Mouse (Mus musculus) limb, embryonic 10.5 days (tissue): Measurements from ENCODE around the gene Tmem151a. TPM values are rescaled to one million over a fixed set of nuclear protein-coding genes. Genes with fewer than 3 reads are reported as not detected.

Experiments used
- DNase-seq: peaks from one replicate; pipeline ENCODE4 v3.0.0-alpha.2; 2017; ENCODE audit warnings: low spot score
- H3K27ac ChIP-seq: fragments of 300-500 bp; sonication (generic); 2 replicates; pipeline ENCODE4 v1.5.1; 2016; ENCODE audit warnings: mild to moderate bottlenecking
- H3K27me3 ChIP-seq: fragments of 300-500 bp; sonication (generic); 2 replicates; pipeline ENCODE4 v1.6.1; 2016; ENCODE audit warnings: low read depth, mild to moderate bottlenecking; ENCODE audit not compliant: poor library complexity, severe bottlenecking
- H3K36me3 ChIP-seq: fragments of 300-500 bp; sonication (generic); 2 replicates; pipeline ENCODE4 v1.6.1; 2016; ENCODE audit warnings: mild to moderate bottlenecking, moderate library complexity
- H3K4me1 ChIP-seq: fragments of 300-500 bp; sonication (generic); 2 replicates; pipeline ENCODE4 v1.6.1; 2016
- H3K4me3 ChIP-seq: fragments of 300-500 bp; sonication (generic); 2 replicates; pipeline ENCODE4 v1.5.1; 2016; ENCODE audit warnings: mild to moderate bottlenecking, moderate library complexity
- H3K9me3 ChIP-seq: fragments of 300-500 bp; sonication (generic); replicated peaks from 2 replicates; pipeline ENCODE4 v1.6.1; 2016; ENCODE audit warnings: mild to moderate bottlenecking
- WGBS: fragments of 180-500 bp; shearing (Covaris S2); methylation state at CpG from one replicate; pipeline ENCODE4 v1.1.7; 2016; 5-methylcytosine and 5-hydroxymethylcytosine counted together
- polyA plus RNA-seq: library from polyadenylated mRNA; unstranded; fragments of >200 nt; fragmentation: Nextera tagmentation; extraction: Ambion mirVana; gene quantifications from 2 replicates; pipeline ENCODE4 v1.2.1, GENCODE M21; 2016

Gene Tmem151a
- polyA plus RNA-seq, 1 experiment from 2014 or later: 2.4 TPM

DNA sequence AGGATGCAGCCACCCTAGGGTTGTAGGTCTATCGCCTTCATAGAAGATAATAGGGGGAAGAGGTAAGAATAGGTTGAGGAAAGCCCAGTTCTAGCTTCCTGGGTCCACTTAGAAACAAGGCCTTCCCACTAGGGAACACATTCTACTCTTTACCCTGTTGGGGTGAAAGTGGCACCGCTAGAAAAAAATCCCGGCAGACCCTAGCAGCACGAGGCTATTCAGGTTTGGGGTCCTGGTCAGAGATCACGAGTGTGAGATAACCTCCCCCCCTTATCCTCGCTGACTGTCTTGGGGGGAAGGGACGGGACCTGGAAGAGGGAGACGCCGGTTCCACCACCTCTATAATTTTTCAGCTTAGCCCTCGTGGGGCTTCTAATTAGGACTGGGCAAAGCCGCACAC, 14.3 kb downstream of the Tmem151a start:
- no peak for DNase-seq
- 0 out of 2 replicates have a peak, but pooled peaks cover 20% of the 10 kb centered on the region for H3K27me3 ChIP-seq
- peaks cover 71% of the 10 kb centered on the region for H3K4me1 ChIP-seq
- no peaks in the 10 kb centered on the region for H3K36me3 ChIP-seq
- H3K4me3 ChIP-seq: peak overlapping the region; percentile 67
- peak overlapping the region; percentile 98 for H3K27ac ChIP-seq
- H3K9me3 ChIP-seq: no peaks in the 10 kb centered on the region
- WGBS: 6% methylated on average over 11 of the region's 11 CpGs

DNA sequence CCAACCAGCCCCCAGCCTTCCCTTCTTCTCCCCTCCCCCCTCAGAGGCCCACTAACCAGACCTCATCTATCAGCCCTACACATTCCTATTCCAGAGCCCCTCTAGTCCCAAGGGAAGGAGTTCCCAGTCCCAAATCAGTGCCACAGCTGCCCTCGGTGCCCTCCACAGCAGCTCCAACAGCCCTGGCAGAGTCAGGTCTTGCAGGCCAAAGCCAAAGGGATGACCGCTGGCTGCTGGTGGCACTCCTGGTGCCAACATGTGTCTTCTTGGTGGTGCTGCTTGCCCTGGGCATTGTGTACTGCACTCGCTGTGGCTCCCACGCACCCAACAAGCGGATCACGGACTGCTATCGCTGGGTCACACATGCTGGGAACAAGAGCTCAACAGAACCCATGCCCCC, 15.4 kb downstream of the Tmem151a start:
- Histone ChIP-seq H3K4me1 (peaks cover 79% of the 10 kb centered on the region), H3K4me3 (peak overlapping the region; percentile 67), H3K9me3 (no peaks in the 10 kb centered on the region), H3K27ac (peak overlapping the region; percentile 98), H3K27me3 (0 out of 2 replicates have a peak, but pooled peaks cover 20% of the 10 kb centered on the region), H3K36me3 (no peaks in the 10 kb centered on the region)
- DNase-seq: no peak
- 76% methylated on average over 7 of the region's 7 CpGs for WGBS

DNA sequence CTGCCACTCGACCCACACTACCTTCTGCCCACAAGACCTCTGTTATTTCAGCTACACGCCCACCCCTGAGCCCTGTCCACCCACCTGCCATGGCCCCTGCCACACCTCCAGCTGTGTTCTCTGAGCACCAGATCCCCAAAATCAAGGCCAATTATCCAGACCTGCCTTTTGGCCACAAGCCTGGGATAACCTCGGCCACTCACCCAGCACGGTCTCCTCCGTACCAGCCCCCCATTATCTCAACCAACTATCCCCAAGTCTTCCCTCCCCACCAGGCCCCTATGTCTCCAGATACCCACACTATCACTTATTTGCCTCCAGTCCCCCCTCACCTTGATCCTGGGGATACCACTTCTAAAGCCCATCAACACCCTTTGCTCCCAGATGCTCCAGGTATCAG, 15.8 kb downstream of the Tmem151a start:
- H3K27me3 ChIP-seq: 0 out of 2 replicates have a peak, but pooled peaks cover 17% of the 10 kb centered on the region
- H3K36me3 ChIP-seq: no peaks in the 10 kb centered on the region
- H3K9me3 ChIP-seq: no peaks in the 10 kb centered on the region
- 74% methylated on average over 5 of the region's 5 CpGs for WGBS
- H3K27ac ChIP-seq: peak overlapping the region; percentile 98
- H3K4me3 ChIP-seq: peak overlapping the region; percentile 67
- peaks cover 84% of the 10 kb centered on the region for H3K4me1 ChIP-seq
- no peak for DNase-seq

DNA sequence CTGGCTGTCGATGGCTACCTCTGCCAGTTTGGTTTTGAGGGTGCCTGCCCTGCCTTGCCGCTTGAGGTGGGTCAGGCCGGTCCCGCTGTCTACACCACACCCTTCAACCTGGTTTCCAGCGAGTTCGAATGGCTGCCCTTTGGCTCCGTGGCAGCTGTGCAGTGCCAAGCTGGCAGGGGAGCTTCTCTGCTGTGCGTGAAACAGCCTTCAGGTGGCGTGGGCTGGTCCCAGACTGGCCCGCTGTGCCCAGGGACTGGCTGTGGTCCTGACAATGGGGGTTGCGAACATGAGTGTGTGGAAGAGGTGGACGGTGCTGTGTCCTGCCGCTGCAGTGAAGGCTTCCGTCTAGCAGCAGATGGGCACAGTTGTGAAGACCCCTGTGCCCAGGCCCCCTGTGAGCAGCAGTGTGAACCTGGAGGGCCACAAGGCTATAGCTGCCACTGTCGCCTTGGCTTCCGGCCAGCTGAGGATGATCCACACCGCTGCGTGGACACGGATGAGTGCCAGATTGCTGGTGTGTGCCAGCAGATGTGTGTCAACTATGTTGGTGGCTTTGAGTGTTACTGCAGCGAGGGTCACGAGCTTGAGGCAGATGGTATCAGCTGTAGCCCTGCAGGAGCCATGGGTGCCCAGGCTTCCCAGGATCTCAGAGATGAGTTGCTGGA, 16.6 kb downstream of the Tmem151a start:
- Histone ChIP-seq H3K27me3 (0 out of 2 replicates have a peak, but pooled peaks cover 12% of the 10 kb centered on the region), H3K4me1 (peaks cover 86% of the 10 kb centered on the region), H3K9me3 (no peaks in the 10 kb centered on the region), H3K36me3 (no peaks in the 10 kb centered on the region), H3K27ac (peak overlapping the region; percentile 98), H3K4me3 (peak overlapping the region; percentile 67)
- DNase-seq: no peak
- 39% methylated on average over 21 of the region's 21 CpGs for WGBS

DNA sequence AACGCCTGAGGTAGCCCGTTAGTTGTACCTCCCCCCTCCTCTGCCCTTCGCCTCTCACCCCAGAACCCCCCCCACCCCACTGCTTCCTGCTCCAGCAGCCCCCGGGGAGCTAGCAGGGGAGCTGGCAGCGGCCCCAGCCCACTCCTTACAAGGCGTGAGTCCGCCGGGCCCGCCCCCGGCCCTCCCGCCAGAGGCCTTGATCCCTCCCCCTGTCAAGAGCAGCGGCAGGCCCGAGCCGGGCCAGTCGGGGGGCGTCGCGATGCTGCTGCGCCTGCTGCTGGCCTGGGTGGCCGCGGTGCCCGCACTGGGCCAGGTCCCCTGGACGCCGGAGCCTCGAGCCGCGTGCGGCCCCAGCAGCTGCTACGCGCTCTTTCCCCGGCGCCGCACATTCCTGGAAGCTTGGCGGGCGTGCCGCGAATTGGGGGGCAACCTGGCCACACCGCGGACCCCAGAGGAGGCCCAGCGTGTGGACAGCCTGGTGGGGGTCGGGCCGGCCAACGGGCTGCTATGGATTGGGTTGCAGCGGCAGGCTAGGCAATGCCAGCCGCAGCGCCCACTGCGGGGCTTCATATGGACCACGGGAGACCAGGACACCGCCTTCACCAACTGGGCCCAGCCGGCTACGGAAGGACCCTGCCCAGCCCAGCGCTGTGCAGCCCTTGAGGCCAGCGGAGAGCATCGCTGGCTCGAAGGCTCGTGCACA, 17.3 kb downstream of the Tmem151a start, which contains the start of gene Cd248:
Gene Cd248 (plus strand): TSS at position 212 of the 703 bp plus-strand sequence.
- WGBS: 1% methylated on average over 56 of the region's 56 CpGs
- Histone ChIP-seq H3K36me3 (no peaks in the 10 kb centered on the region), H3K9me3 (no peaks in the 10 kb centered on the region), H3K4me3 (peak within 1 kb of the TSS; percentile 67), H3K27me3 (0 out of 2 replicates have a peak, but pooled peaks cover 12% of the 10 kb centered on the region), H3K4me1 (peaks cover 84% of the 10 kb centered on the region), H3K27ac (peak within 1 kb of the TSS; percentile 98)
- peak; percentile 86 for DNase-seq

DNA sequence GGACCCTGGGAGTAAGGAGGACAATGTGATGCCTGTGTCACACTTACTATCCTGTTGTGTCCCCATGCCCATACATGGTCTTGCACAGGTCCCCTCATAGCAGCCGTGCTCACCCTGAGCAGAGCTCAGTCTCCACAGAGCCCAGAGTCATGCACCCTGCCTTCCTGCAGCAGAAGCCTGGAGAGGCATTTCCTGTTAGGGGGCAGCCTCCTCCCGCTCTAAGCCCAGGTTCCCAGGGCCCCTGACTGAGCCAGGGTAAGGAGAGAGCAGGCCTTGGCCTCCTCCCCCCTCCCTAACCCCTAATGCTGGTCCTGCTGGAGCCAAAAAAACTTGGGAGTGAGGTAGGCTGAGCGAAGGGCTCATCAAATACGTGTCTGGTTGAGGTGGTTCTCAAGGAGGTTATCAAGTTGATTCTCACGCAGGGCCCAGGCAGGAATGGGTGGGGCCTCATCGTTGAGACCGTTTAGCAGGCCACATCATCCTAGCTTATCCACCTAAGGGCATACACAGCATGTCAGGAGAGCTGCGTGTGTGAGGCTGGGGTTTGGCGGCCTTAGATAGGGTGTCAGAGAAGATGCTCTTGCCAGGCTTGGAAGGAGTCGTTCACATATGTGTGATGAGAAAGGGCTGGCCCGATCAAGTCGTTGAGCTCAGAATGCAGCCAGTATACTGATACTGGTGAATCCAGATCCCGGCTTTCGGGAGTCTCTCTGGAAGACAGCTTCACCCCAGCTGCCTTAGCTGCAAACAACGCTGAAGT, 18.1 kb downstream of the Tmem151a start:
- no peaks in the 10 kb centered on the region for H3K9me3 ChIP-seq
- H3K4me3 ChIP-seq: peak overlapping the region; percentile 67
- peaks cover 84% of the 10 kb centered on the region for H3K4me1 ChIP-seq
- no peaks in the 10 kb centered on the region for H3K36me3 ChIP-seq
- DNase-seq: peak; percentile 66
- WGBS: 2% methylated on average over 15 of the region's 15 CpGs
- 0 out of 2 replicates have a peak, but pooled peaks cover 12% of the 10 kb centered on the region for H3K27me3 ChIP-seq
- peak overlapping the region; percentile 98 for H3K27ac ChIP-seq

DNA sequence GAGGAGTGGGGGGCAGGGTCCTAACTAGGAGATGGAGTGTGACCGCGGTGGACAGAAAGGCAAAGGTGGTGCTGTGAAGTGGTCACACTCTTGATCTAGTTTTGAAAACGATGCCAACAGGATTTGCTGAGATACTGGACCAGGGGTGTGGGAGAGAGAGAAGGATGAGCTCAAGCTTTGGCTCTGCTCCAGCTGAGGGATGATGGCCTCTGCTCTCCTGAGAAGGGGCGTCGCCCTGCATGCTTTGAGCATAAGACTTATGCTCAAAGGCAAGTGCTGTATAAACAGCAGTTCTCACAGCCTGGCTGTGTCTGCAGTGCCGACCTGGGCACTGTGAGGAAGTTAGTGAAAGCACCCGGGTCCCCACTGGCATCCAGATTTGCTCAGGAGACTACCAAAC, 20.2 kb downstream of the Tmem151a start:
- peaks cover 82% of the 10 kb centered on the region for H3K4me1 ChIP-seq
- H3K27ac ChIP-seq: peak overlapping the region; percentile 70
- H3K27me3 ChIP-seq: 0 out of 2 replicates have a peak, but pooled peaks cover 12% of the 10 kb centered on the region
- no peak for DNase-seq
- WGBS: 76% methylated on average over 7 of the region's 7 CpGs
- H3K4me3 ChIP-seq: no peak overlapping the region
- H3K9me3 ChIP-seq: no peaks in the 10 kb centered on the region
- H3K36me3 ChIP-seq: no peaks in the 10 kb centered on the region

DNA sequence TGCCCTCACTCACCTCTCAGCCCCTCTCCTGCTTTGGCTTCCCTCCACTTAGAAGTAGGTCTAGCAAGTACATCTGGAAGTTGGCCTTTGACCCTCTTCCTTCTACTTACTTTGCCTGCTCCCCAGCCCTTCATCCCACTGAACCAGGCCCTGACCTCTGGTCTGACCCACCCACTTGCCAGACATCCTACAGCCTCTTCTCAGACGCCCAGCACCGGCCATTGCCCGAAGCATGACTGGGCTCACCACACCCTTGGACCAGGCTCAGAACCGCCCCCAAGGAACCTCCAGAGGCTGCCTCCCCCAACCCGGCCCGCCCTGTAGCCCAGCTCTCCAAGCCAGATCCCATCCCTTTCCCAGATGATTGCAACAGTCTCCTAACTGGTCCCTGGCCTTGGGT, 22.9 kb downstream of the Tmem151a start:
- peak overlapping the region; percentile 6; the same call in 1 of the 2 replicates for H3K4me3 ChIP-seq
- H3K27me3 ChIP-seq: no peaks in the 10 kb centered on the region
- 33% methylated on average over 6 of the region's 6 CpGs for WGBS
- H3K36me3 ChIP-seq: no peaks in the 10 kb centered on the region
- H3K4me1 ChIP-seq: peaks cover 82% of the 10 kb centered on the region
- H3K9me3 ChIP-seq: no peaks in the 10 kb centered on the region
- peak overlapping the region; percentile 72 for H3K27ac ChIP-seq
- DNase-seq: no peak

DNA sequence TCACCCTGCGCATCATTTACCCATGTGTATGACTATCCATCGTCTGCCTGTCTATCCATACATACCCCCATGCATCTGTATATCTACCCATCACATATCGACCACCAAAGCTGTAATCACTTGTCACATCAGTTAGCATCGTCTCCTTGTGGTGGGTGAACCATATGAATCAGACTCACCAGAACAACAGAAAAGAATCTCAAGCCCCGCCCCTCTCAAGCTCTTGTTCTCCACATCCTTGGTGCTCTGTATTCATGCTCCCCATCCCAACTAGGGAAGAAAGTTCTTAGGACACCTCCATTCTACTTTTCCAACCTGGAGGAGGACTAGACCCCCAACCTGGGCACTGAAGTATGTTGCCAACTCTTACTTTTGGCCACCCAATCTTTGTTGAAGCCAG, 23.3 kb downstream of the Tmem151a start:
- 88% methylated on average over 5 of the region's 5 CpGs for WGBS

DNA sequence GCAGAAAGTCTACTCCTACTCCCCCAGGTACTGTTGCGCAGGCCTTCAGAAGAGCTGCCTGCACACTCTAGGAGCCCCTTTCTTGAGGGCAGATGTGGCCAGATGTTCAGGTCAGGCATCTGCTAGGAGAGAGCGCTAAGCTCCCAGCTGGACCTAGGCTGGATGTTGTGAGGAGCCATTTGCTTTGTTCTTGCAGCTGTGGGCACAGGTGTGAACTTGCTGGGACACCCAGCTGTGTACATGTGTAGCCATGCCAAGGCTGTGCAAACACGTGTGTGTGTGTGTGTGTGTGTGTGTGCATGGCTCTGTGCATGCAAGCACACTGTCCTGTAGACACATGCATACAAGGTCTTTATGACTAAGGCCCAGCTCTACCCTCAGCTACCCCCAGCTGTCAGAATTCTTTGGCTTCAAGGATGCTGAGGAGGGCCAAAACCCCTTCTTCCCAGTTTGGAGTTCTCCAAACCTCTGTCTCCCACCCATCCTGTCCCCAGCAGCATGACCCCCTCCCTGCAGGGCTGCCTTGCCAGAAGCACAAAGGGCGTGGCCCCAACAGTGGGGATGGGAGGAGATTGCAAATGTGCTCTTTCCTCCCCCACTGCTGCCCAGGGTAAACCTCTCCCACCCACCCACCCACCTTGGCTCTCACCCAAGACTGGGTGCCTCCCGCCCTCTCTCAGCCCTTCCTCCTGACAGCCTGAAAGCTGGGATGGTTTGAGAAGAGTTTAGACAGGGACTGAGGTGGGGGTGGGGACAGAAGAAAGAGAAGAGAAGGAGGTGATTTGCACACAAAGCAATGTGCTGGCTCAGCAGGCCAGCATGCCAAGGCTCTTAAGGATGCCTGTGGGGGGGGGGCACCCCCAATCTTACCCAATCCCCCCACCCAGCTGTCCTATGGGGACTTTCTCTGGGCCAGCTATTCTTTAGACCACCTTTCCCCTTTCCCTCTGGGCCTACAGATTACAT, 24.7 kb downstream of the Tmem151a start:
- Histone ChIP-seq H3K4me3 (0 out of 2 replicates have a peak overlapping the region, but pooled peaks have one; percentile 4), H3K36me3 (no peaks in the 10 kb centered on the region), H3K9me3 (no peaks in the 10 kb centered on the region), H3K27me3 (0 out of 2 replicates have a peak, but pooled peaks cover under 1% of the 10 kb centered on the region), H3K4me1 (peaks cover 83% of the 10 kb centered on the region), H3K27ac (peak overlapping the region; percentile 82)
- 31% methylated on average over 5 of the region's 5 CpGs for WGBS
- peak; percentile 61 for DNase-seq

More for the DNA sequence above, 23.3 kb downstream of the Tmem151a start:
- no peaks in the 10 kb centered on the region for H3K9me3 ChIP-seq
- no peaks in the 10 kb centered on the region for H3K36me3 ChIP-seq
- H3K27ac ChIP-seq: peak overlapping the region; percentile 72
- H3K27me3 ChIP-seq: no peaks in the 10 kb centered on the region
- H3K4me3 ChIP-seq: 0 out of 2 replicates have a peak overlapping the region, but pooled peaks have one; percentile 6
- H3K4me1 ChIP-seq: peaks cover 80% of the 10 kb centered on the region
- no peak for DNase-seq

DNA sequence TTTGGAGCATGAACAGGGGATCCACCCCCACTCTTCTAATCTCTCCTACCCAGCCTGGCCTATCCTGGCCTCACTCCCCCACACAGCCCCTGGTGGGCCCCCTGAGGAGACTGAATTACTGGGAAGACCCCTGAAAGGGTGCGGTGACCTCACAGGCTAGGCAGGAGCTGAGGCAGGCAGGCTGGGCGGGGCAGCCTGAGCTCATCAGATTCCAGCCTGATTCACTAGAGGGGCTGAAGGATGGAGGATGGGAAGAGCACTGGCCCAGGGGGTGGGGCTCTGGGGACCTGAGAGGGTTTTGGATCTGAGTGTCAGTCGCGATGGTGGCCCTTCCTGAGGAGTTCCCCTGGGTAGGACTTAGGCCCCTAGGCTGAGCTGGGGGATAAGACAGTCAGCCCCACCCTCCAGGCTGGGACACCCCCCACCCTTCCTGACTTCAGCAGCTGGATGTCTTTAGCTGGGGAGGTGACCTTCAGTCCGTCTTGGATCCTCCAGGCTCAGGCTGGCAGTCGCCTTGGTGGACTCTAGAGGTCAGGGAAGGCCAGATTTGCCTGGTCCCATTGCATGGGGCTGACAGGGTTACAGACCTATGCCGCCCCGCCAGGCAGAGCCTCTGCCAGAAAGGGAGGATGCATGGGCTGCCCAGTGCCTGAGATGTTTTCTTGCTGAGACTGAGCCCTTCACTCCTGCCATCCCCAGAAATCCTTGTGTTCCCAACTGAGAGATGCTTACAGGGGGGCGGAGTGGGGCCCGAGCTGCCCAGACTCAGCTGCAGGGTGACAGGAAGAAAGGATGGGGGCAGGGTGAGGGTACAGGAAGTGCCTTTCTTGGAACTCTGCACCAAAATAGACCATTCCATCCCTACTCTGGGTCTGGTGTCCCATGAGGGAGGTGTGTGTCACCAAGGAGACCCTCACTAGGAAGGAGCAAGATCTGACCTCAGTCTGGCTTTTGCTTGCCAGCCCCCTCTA, 26.2 kb downstream of the Tmem151a start:
- Histone ChIP-seq H3K27me3 (peaks cover 15% of the 10 kb centered on the region), H3K27ac (peak overlapping the region; percentile 82), H3K4me1 (peaks cover 69% of the 10 kb centered on the region), H3K36me3 (no peaks in the 10 kb centered on the region), H3K4me3 (peak overlapping the region; percentile 25), H3K9me3 (no peaks in the 10 kb centered on the region)
- DNase-seq: no peak
- WGBS: 12% methylated on average over 10 of the region's 10 CpGs
